Mouse (Mus musculus) lung, postnatal 25 days (tissue): ENCODE measurements around the gene Olfr92.
"Not testable (repeated sequence)": the region's sequence is repeated elsewhere in the genome, so short reads cannot be mapped to it uniquely, and the experiment has no call there.

Experiments used
- DNase-seq: peaks from one replicate; pipeline ENCODE4 v3.0.0; 2022; ENCODE audit warnings: low spot score

Gene Olfr92

DNA sequence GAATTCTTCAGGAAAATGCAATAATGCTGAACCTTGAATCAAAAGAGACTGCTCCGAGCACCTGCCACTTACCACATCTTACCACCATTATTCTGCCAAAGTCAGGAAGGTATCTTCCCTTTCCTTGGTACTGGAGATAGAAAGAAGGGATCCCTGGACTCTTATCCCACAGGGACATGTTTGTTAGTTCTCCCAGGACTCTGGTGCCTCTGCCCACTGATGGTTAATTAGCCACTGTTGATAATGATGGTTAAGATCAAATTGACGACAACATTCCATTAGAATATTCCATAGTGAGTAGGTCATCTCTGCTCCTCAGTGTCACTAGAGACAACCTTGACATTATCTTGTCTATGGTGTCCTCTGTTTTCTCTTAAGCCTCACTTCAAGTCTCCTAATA lies at the start of gene Olfr92:
Gene Olfr92, minus strand, starts transcription at position 101 of the 400 bp plus-strand sequence.
- no peak for DNase-seq

DNA sequence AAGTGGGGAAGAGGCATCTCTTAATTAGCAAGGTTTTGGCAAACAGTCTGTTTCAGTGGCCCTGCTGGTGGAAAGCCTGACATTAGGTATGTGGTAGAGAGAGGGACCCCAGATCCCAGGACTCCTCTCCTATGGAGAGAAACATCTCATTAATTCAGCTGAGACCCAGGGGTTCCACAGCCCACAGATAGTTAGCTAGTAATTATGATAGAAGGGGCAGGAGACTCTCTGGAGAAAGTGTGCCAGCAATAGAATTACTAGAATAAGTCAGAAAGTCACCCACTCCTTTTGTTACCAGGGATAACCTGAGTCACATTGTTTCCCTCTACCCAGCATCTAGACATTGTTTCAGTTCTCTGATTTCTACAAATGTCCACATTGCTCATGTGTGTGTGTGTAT lies 41.5 kb upstream of the Olfr92 start, which contains the start of gene Olfr93:
Gene Olfr93, minus strand, starts transcription at position 101 of the 400 bp plus-strand sequence.
- no peak for DNase-seq

DNA sequence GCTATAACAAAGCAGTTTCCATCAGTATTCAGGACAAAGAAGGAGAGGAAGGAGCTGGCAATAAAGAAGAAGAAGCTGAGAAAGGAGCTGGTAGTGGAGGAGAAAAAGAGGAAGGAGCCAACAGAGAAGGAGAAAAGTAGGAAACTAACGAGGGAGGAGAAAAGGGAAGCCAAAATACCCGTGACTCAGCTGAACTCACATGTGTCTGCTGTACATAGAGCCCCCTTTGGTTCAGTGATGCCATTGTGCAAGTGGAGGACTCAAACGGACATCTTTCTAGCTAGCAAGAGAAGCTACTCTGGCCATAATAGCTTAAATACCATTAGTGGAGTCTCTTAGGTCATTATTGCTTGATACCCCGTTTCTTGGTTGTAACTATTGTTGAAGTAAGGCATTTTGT lies 11.5 kb upstream of the Olfr92 start:
- not testable (repeated sequence) for DNase-seq

DNA sequence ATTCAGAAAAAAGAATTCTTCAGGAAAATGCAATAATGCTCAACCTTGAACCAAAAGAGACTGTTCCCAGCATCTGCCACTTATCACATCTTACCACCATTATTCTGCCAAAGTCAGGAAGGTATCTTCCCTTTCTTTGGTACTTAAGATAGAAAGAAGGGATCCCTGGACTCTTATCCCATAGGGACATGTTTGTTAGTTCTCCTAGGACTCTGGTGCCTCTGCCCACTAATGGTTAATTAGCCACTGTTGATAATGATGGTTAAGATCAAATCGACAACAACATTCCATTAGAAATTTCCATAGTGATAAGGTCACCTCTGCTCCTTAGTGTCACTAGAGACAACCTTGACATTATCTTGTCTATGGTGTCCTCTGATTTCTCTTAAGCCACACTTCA lies 21.7 kb downstream of the Olfr92 start, which contains the start of gene Olfr91:
Gene Olfr91, minus strand, starts transcription at position 101 of the 400 bp plus-strand sequence.
- DNase-seq, result no peak

DNA sequence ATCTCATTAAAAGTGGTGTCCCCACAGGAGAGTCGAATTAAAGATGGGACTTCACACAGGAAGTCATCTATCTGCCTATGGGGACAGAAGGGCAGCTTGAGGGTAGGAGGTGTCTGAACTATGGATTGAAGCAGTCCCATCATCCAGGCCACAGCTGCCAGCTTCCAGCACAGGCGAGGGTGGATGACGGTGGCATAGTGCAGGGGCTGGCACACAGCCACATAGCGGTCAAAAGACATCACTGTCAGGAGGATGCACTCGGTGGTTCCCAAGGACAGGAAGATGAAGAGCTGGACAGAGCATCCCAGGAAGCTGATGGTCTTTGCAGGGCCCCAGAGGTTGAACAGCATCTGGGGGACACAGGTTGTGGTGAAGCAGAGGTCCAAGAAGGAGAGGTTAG lies 26.6 kb downstream of the Olfr92 start:
- DNase-seq, result no peak

DNA sequence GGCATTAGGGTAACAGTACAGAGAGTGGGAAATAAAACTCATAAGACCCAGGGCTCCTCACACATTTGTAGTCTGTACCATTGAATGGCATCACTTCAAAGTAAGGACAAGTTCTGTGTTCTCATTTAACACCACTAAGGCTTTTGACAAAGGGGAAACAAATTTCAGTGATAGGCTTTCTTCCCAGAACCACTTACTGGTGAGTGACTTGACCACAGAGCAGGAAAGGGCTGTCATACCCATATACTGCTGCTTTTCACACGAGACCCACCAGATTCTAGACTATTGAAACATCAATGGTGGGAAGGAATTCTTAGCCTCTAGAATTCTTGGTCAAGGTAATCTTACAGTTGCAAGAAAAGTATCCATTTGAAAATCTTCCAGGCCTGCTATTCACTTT lies 27.7 kb downstream of the Olfr92 start:
- DNase-seq, result no peak

DNA sequence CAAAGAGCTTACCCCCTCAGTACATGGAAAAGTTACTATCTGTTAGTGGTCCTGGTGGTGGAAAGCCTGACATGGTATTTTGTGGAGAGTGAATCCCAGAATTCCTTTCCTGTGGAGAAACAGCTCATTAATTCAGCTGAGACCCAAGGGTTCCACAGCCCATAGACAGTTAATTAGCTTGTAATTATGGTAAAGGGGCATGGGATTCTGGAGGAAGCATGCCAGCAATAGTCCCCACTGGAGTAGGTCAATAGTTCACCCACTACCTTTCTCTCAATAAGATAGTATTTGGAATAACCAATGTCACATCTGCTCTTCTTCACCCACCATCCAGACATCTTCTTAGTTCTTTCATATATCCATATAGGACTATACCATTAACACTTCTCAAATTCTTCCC lies 31.5 kb downstream of the Olfr92 start, which contains the start of gene Olfr90:
Gene Olfr90, minus strand, starts transcription at position 101 of the 400 bp plus-strand sequence.
- no peak for DNase-seq

DNA sequence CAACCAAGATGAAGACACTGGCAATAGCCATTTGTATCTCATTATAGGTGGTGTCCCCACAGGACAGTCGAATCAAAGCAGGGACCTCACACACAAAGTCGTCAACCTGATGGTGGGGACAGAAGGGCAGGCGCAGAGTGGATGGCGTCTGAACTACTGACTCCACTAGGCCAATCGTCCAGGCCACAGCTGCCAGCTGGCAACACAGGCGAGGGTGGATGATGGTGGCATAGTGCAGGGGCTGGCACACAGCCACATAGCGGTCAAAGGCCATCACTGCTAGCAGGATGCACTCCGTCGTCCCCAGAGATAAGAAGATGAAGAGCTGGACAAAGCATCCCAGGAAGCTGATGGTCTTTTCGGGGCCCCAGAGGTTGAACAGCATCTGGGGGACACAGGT lies 34.3 kb downstream of the Olfr92 start:
- no peak for DNase-seq

DNA sequence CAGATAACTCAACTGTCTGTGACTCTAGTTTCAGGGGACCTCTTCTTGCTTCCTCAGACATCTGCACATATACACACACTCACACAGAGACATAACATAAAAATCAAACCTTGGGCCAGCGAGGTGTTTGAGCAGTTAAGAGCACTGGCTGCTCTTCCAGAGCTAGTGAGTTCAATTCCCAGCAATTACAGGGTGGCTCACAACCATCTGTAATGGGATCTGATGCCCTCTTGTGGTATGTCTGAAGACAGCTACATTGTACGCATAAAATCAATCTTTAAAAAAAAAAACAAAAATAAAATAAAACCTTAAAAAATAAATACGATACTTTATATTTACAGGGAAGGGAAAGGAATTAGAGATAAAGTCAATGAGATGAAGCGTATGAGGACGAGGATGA lies 35.3 kb downstream of the Olfr92 start:
- no peak for DNase-seq

DNA sequence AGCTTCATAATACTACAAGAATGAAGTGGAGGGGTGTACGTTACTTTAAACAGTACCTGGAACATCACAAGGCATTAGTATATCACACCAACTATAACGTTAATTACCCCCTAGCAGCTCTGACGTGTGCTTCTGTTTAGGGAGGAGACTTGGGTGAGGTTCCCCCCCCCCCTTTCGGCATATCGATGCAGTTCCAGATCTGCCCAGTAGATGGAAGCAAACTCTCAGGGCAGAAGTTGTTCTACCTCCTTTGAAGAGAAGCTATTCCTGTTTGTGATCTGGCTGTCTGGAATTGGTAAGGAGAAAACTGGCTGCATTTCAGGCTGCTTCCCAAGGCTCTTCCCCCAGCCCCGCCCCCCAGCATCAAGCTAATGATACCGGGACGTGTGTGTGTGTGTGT lies 36.6 kb downstream of the Olfr92 start:
- DNase-seq, result peak; percentile 29

DNA sequence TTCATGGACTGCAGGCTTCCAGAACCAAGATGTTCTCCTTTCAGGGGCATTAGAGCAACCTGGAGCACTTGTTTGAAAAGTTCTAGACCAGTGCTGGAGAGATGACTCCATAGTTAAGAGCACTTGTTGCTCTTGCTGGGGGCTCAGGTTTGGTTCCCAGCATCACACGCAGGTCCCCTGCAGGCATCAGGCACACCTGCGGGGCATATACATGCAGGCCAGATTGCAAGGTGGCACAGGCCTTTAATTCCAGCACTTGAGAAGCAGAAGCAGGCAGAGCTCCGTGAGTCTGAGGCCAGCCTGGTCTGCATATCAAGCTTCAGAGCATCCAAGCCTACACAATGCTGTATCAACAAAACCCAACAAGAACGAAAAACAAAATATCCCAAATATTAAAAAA lies 38.2 kb downstream of the Olfr92 start:
- DNase-seq, result no peak

DNA sequence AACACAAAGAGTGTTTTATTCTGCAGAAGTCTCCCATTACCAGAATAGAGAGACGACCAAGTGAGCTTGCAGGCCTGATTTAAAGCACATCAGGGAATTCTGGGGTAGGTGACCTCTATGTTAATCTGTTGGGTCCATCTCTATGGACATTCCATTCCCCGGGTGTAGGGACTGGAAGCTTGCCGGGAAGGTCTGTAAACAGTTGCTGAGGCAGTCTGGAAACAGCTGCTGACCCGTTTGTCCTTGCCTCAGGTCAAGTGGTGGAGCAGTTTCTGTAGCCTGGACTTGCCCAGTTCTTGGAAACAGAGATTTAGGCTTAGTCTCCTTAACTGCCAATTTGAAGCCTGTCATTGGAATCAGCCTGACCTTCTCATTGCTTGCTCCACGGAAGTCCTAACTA lies 39.8 kb downstream of the Olfr92 start:
- peak; percentile 33 for DNase-seq

DNA sequence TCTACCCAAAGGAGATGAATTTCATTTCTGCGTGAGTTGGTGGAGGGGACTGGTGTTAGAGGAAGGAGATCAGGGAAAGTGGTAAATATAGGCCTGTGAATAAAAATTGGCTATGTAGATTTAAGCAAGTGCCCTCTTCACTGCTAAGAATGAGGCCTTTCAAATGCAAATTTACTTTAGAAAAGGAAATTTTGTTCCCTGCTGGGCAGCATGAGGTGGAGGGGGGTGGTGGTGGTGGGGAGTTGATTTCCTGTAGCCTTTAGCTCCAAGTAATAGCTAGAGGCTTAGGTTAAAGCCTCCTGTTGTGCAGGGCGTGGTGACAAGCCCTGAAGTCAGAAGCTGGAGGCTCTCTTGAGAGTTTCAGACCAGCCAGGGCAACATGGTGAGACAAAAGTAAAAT lies 40.9 kb downstream of the Olfr92 start:
- no peak for DNase-seq

DNA sequence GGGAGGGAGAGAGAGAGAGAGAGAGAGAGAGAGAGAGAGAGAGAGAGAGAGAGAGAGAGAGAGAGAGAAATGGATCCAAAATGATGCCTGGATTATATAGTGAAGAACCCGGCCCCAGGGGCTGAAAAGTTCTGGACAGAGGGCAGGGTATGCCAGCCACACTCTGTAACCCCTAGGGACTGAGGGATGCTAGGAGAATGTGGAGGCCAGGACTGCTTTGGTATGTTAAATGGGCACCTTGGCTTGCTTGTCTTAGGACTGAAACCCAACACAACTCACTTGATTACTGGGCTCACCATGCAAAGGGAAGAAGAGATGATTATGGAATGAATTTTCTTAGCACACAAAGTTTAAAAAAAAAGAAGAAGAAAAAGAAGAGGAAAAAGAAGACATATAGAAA lies 41.7 kb downstream of the Olfr92 start:
- DNase-seq, result no peak

DNA sequence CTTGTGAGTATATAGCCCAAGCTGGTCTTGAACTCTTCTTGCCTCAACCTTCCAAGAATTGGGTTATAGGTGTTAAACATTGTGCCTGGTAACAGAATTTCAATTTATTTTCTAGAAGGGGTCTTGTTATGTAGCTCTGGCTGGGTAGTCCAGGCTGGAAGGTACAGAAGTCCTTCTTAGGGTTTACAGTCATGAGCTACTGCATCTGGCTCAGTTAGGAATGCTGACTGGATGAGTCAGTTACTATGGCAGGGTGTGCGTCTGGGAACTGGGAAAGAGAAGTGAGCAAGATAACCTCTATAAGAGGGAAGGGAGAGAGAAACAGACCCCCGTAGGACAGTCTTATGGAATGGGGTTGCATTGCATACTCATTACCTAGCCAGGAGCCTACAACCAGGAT lies 44.1 kb downstream of the Olfr92 start:
- no peak for DNase-seq

DNA sequence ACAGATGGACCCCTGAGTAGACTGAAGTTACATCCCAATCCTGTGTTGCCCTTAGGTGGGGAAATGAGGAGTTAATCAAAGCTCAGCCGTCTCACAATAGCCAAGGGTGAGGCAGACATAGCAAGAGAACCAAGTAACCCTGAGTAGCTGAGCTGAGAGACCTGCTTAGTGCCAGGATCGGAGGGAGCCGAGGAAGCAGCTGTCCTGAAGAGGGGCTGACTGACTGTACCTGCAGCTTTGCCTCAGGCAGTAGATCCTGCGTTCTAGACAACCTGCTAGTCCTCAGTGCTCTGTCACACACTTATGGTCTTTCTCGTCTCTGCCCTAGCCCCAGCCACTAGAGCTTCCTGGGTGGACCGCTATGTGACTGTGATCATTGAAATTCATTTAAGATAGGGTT lies 44.7 kb downstream of the Olfr92 start:
- no peak for DNase-seq

DNA sequence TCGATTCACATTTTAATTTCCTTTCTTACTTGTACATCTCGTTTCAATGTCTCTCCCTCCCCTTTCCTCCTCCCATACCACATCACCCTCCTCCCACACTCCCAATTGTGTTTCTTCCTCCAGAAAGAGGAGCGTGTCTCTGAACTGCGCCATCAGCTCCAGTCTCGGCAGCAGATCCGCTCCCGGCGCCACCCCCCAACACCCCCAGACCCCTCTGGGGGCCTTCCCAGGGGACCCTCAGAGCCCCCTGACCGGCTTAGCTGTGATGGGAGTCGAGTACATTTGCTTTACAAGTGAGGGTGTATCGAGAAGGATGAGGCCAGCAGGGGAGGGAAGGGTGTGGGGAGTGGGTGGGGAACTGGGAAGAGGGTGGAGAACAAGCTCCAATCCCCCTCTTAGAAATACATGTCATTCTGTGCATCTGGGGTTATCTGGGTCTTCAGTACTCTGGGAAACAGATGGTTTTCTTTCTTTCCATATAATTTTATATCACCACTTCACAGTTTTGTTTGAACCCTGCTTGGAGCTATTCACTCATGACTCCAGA lies 47.1 kb downstream of the Olfr92 start:
- no peak for DNase-seq

DNA sequence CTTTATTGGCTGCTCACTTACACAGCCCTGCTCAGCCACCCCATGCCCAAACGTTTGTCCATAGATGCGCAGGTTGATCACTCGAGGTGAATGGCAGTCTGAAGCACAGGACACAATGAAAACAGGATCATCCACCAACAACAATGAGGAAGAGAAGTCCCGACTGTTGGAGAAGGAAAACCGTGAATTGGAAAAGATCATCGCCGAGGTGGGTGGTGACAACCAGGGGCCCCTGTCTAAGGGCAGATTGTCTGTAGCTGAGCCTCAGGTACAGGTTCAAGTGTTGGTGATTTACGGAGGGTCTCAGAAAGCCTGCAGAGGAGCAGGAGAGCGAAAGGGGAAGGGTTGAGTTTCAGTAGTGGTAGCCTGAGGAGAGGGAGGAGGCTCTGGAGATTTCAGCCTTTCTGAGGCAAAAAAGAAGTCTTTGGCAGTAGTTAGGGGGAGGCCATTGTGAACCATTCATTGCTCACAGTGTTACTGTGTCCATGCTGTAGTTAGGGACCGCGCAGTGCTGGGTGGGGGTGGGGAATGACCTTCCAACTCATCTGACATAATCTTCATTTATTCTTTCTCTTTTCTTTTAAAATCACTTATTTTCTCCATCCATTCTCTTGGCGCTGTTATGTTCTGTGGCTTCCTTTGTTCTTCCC lies 47.7 kb downstream of the Olfr92 start:
- DNase-seq, result no peak

DNA sequence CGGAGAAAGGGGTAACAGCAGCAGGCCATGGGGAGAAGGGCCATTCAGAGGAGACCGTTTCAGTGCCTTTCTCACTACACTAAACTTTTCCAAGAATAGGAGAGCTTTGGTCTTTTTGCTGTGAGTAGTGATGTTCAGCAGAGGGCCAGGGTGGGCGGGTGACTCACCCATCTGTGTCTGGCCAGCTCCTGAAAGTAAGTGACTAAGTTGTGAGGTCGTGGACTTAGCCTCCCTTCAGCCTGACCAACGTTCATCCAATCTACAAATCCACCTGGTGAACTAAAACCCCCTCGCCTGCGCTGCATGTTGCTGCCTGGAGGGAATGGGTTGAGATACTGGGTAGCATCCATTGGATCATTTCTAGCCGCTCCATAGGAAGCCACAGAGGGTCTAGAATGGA lies 49.8 kb downstream of the Olfr92 start:
- no peak for DNase-seq

DNA sequence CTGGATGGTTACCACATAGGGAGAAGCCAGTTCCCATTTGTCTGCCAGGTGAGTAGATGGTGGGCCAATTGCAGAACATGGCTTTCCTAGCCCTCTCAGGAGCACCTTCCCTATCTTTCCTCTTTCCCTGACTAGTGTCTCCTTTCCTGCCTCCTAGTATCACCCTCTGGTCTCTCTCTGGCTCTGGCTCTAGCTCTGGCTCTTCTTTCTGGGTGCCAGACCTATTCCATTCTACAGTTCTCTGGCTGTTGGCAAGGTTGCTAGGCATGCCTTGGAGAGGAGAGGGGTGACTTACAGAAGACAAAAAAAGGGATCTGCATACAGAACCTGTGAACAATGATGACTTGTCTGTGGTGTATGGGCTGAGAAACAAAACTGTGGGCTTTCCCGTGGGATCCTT lies 52.0 kb downstream of the Olfr92 start:
- no peak for DNase-seq

DNA sequence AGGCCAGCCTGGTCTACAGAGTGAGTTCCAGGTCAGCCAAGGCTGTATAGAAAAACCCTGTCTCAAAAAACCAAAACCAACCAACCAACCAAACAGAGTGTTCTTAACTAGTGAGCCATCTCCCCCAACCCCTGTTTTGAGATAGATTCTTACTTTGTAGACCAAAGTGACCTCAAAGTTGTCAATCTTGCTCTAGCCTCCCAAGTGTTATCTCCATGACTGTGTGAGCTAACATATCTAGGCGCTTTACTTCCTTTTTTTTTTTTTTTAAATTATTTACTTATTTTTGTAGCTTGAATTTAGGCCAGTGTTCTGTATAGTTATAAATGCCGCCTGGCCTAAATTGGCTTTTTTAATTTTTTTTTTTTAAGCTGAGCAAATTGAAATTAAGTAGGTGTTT lies 53.9 kb downstream of the Olfr92 start:
- no peak for DNase-seq

DNA sequence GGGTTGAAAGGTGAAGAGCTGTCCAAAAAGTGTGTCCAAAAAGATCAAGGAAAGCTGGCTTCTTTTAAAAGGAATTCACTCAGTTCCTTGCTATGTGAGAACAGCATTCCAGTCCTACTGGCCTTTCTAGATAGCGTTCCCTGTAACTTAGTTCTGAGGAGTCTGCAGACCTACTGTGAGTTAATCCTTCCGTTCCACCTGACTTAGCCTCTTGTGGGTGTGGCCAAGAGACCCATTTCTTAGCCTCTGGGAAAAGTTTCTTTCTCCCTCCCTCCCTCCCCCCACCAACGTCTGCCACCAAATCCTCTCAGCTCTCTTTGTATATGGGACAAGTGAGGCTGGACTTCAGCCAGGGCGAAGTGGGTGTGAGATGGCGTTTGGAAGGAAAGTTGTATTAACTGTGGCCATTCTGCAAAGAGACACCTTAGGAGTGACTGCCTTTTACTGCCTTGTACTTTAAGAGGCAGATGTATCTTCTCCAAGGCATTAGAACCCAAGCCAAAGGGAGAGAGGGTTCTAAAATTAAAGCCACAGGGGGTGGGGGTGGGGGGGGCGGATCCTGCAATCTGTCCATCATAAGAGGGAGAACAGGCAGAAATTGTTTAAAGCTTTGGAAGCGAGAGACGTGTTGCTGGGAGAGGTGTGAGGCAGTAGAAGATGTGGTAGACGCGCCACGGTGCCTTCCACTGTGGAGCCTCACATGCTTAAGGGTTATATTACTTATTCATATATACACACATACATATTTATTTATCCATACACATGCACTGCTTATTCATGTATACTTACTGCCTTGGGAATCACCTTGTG lies 56.0 kb downstream of the Olfr92 start:
- DNase-seq, result no peak

DNA sequence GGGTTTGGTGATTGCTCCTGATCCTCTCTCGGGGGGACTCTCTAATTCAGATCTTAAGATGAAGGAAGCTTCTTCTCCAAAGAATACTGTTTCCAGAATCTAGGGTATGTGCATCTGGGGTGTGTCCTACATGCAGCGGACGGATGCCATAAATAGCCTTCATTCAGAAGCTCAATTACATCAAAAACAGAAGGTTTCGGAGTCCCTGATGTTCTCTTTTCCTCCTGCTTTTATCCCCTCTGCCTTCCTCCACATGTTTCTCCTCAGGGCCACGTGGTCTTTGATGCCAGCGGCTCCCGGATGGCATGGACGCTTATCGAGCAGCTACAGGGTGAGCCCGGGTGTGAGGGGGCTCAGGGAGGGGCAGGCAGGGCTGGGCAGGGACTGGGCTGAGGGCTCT lies 56.8 kb downstream of the Olfr92 start:
- no peak for DNase-seq
